ENCODE assay signal across 18 mouse cellular contexts in the genomic region with DNA sequence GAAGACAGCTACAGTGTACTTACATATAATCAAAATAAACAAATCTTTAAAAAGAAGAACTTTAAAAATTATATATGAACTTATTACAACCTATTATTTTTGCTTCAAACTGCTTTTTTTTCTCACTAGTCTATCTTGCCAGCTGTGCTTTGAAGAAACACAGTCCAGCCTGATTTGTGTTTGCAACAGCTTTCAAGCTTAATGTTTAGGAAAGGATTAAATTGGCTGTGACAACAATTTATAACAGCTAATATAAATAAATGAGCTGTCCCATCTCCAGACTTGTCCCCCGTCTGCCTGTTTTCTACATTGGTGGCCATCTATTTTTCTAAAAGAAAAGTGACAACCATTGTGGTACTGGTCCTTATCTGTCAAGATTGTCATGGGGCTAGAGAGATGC. TPM values are rescaled to one million over a fixed set of nuclear protein-coding genes. Genes with fewer than 3 reads are reported as not detected.
"Had no signal": no experiment of that assay in that cellular context is flagged by ENCODE, and none has a peak within 500 bp of the region (broad histone marks: within the 10 kb centered on the region; RNA-seq: fewer than 3 reads in every experiment).

No protein-coding gene starts in this region.

- DNase-seq: retina, postnatal 1 day; right cerebral cortex, adult 18-20 months; right cerebral cortex, postnatal 14 days; right cerebral cortex, postnatal 25 days; right cerebral cortex, postnatal 4 days; spleen, adult 18-20 months; thymus, adult 18-20 months; thymus, adult 2 months; thymus, postnatal 14 days; thymus, postnatal 25 days; thymus, postnatal 36 days; thymus, postnatal 4 days had no signal

- H3K36me3 ChIP-seq: stomach, embryonic 15.5 days had no signal

- H3K4me3 ChIP-seq: neural tube, embryonic 15.5 days; stomach, embryonic 15.5 days had no signal

- H3K9ac ChIP-seq: neural tube, embryonic 15.5 days; stomach, embryonic 15.5 days had no signal

- H3K27me3 ChIP-seq: neural tube, embryonic 15.5 days; stomach, embryonic 15.5 days had no signal

- H3K4me1 ChIP-seq: neural tube, embryonic 15.5 days; stomach, embryonic 15.5 days had no signal

- H3K27ac ChIP-seq: neural tube, embryonic 15.5 days; stomach, embryonic 15.5 days; stomach, postnatal 0 days had no signal

- H3K4me2 ChIP-seq: neural tube, embryonic 15.5 days; stomach, embryonic 15.5 days had no signal

- H3K9me3 ChIP-seq: neural tube, embryonic 15.5 days; stomach, embryonic 15.5 days had no signal

RNA-seq across cellular contexts. Expression of gene S100g, which starts 22.4 kb away (rescaled TPM):
- polyA plus RNA-seq: spleen, adult 2 months; testis, adult 2 months; urinary bladder, adult 2 months had no signal
